In genomic region chr2:161147656-161148427, GRCm38 (mm10) we compare ENCODE assay signal across 9 mouse cellular contexts. TPM values are rescaled to one million over a fixed set of nuclear protein-coding genes. Genes with fewer than 3 reads are reported as not detected.
A peak's percentile ranks its signal among the peaks of the same experiment; 100 is the strongest.
DNase-seq lines count a peak whose midpoint lies in the region; ATAC-seq and TF ChIP-seq lines count a peak whose summit lies in the region.
"Had no signal": no experiment of that assay in that cellular context is flagged by ENCODE, and none has a peak within 500 bp of the region (broad histone marks: within the 10 kb centered on the region; RNA-seq: fewer than 3 reads in every experiment).

No protein-coding gene starts in this region.

- ATAC-seq in neural tube, embryonic 11.5 days (ENCODE audit: insufficient read depth, low FRiP score, low TSS enrichment) = peak; percentile 23; the same call in 1 of the 2 replicates
- peak; percentile 96 for ATAC-seq in midbrain, embryonic 13.5 days

- WGBS in neural tube, embryonic 11.5 days = 56% methylated on average over 4 of the region's 4 CpGs
- 38% methylated on average over 4 of the region's 4 CpGs for WGBS in midbrain, embryonic 13.5 days
- WGBS in heart, adult 2 months = 69% methylated on average over 4 of the region's 4 CpGs

- H3K27ac ChIP-seq in neural tube, embryonic 11.5 days (ENCODE audit: low read depth, low read length) = no peak overlapping the region
- H3K27ac ChIP-seq in midbrain, embryonic 13.5 days = peak overlapping the region; percentile 79
- no peak overlapping the region for H3K27ac ChIP-seq in heart, adult 2 months
- H3K27ac ChIP-seq: kidney, postnatal 0 days had no signal

- no peaks in the 10 kb centered on the region for H3K27me3 ChIP-seq in neural tube, embryonic 11.5 days (ENCODE audit: control insufficient read depth, insufficient read depth, low read length)
- no peaks in the 10 kb centered on the region for H3K27me3 ChIP-seq in midbrain, embryonic 13.5 days
- no peaks in the 10 kb centered on the region for H3K27me3 ChIP-seq in heart, adult 2 months (ENCODE audit: control insufficient read depth, insufficient read depth, low read length)

- no peak for TF ChIP-seq POLR2A in heart, adult 2 months (IDR thresholded peaks at IDR 0.05; ENCODE audit: insufficient read depth, low read depth, low read length)

- peak; percentile 32 for DNase-seq in neural tube, embryonic 11.5 days (ENCODE audit: low spot score)
- no peak for DNase-seq in neural tube, embryonic 10.5 days (ENCODE audit: extremely low spot score, low spot score)
- DNase-seq in forelimb bud, embryonic 11.5 days (ENCODE audit: low read depth, low spot score) = peak; percentile 3
- DNase-seq in thymus, postnatal 36 days = peak; percentile 5 to 41
- DNase-seq in heart, adult 2 months = no peak
- DNase-seq in kidney, postnatal 14 days = no peak
- no peak for DNase-seq in heart, adult 8-10 months (ENCODE audit: low spot score)

- H3K4me3 ChIP-seq in neural tube, embryonic 11.5 days (ENCODE audit: low read depth, low read length) = no peak overlapping the region
- H3K4me3 ChIP-seq in midbrain, embryonic 13.5 days (replicated peaks) = no peak overlapping the region
- no peak overlapping the region for H3K4me3 ChIP-seq in heart, adult 2 months

- TF ChIP-seq EP300 in heart, adult 2 months (IDR thresholded peaks at IDR 0.05; ENCODE audit: insufficient read depth, low read depth, low read length) = no peak

- H3K4me2 ChIP-seq in neural tube, embryonic 11.5 days (ENCODE audit: low read depth) = no peak overlapping the region
- H3K4me2 ChIP-seq in midbrain, embryonic 13.5 days (replicated peaks) = 0 out of 2 replicates have a peak overlapping the region, but pooled peaks have one; percentile 13

- no peak for TF ChIP-seq CTCF in heart, adult 2 months (IDR thresholded peaks at IDR 0.05)

- H3K36me3 ChIP-seq in neural tube, embryonic 11.5 days (ENCODE audit: control insufficient read depth, insufficient read depth, low read length) = no peaks in the 10 kb centered on the region
- no peaks in the 10 kb centered on the region for H3K36me3 ChIP-seq in midbrain, embryonic 13.5 days
- no peaks in the 10 kb centered on the region for H3K36me3 ChIP-seq in heart, adult 2 months (ENCODE audit: control insufficient read depth, insufficient read depth, low read length)

- H3K9me3 ChIP-seq in neural tube, embryonic 11.5 days (ENCODE audit: control insufficient read depth, low read length) = no peaks in the 10 kb centered on the region
- no peaks in the 10 kb centered on the region for H3K9me3 ChIP-seq in midbrain, embryonic 13.5 days

- H3K4me1 ChIP-seq in neural tube, embryonic 11.5 days (ENCODE audit: control insufficient read depth, insufficient read depth, low read length) = no peaks in the 10 kb centered on the region
- peaks cover 23% of the 10 kb centered on the region for H3K4me1 ChIP-seq in midbrain, embryonic 13.5 days (replicated peaks)
- no peaks in the 10 kb centered on the region for H3K4me1 ChIP-seq in heart, adult 2 months (ENCODE audit: control insufficient read depth, insufficient read depth, low read length)

- intact Hi-C loops in heart, adult 2 months (cut with DNase I) = no loop called here

- H3K9ac ChIP-seq in neural tube, embryonic 11.5 days (ENCODE audit: low read length) = no peak overlapping the region
- no peak overlapping the region for H3K9ac ChIP-seq in midbrain, embryonic 13.5 days (replicated peaks)
- H3K9ac ChIP-seq in heart, adult 2 months (ENCODE audit: low read depth, low read length) = no peak overlapping the region

- no peaks in the 10 kb centered on the region for H3K79me2 ChIP-seq in heart, adult 2 months (replicated peaks; ENCODE audit: control insufficient read depth, insufficient read depth, low read length)

RNA-seq across cellular contexts. Expression of gene Chd6, which starts 39.0 kb away (rescaled TPM):
- 32.4 and 35.4 TPM in 2 replicates for polyA plus RNA-seq in neural tube, embryonic 11.5 days (2014; fragmentation: Nextera tagmentation; extraction: Ambion mirVana)
- 42.6 and 44.9 TPM in 2 replicates for polyA plus RNA-seq in midbrain, embryonic 13.5 days (2015; fragmentation: Nextera tagmentation; extraction: Ambion mirVana)
- total RNA-seq in heart, adult 2 months (2021) = 10 to 100 TPM; 42.9 to 66.8 TPM
- polyA plus RNA-seq in heart, adult 2 months (2012; rRNA removed) = 12.2 and 22.1 TPM in 2 replicates
- total RNA-seq in heart, adult 8-10 months (2022) = 10 to 100 TPM; 31.5 to 62.5 (median 46.7) TPM

Comparison
In these comparisons a context has a peak if more than half of its experiments do, and no peak if none do; other contexts are left out.
1. DNase-seq: peak in neural tube, embryonic 11.5 days (single experiment), forelimb bud, embryonic 11.5 days (single experiment) and thymus, postnatal 36 days (2 of 2); none in neural tube, embryonic 10.5 days (single experiment), heart, adult 2 months (0 of 2), kidney, postnatal 14 days (single experiment) and heart, adult 8-10 months (single experiment).